Mouse (Mus musculus) left cerebral cortex, adult 9 months (tissue): ENCODE results near the gene Prkaca.
A peak's percentile ranks its signal among the peaks of the same experiment; 100 is the strongest.
"Not testable (repeated sequence)": the region's sequence is repeated elsewhere in the genome, so short reads cannot be mapped to it uniquely, and the experiment has no call there.

Experiments used
- DNase-seq, 2 experiments: peaks; one replicate each; pipeline ENCODE4 v3.0.0; 2022; ENCODE audit warnings: low spot score in 2 of 2

Prkaca gene

GRCm38 (mm10) chr8:83974521-83974920 is 1.7 kb downstream of the Prkaca start:
- no peak for DNase-seq

GRCm38 (mm10) chr8:83976101-83976630 is 3.4 kb downstream of the Prkaca start:
- DNase-seq = no peak

- DNase-seq = no peak
Observed at GRCm38 (mm10) chr8:83976779-83977350, 4.1 kb downstream of the Prkaca start.

GRCm38 (mm10) chr8:83977646-83978045 is 4.9 kb downstream of the Prkaca start:
- DNase-seq = no peak

- DNase-seq = no peak
Observed at GRCm38 (mm10) chr8:83978200-83978599, 5.4 kb downstream of the Prkaca start.

GRCm38 (mm10) chr8:83980250-83980649 is 7.5 kb downstream of the Prkaca start:
- no peak for DNase-seq

GRCm38 (mm10) chr8:83980845-83981244 is 8.1 kb downstream of the Prkaca start:
- DNase-seq = no peak

GRCm38 (mm10) chr8:83981533-83981932 is 8.7 kb downstream of the Prkaca start:
- DNase-seq = no peak

GRCm38 (mm10) chr8:83982449-83982848 is 9.7 kb downstream of the Prkaca start:
- no peak for DNase-seq

- not testable (repeated sequence) for DNase-seq
Observed at GRCm38 (mm10) chr8:83983222-83983621, 10.4 kb downstream of the Prkaca start.

- no peak for DNase-seq
Observed at GRCm38 (mm10) chr8:83989243-83989642, 16.4 kb downstream of the Prkaca start.

GRCm38 (mm10) chr8:83990170-83990569 is 17.4 kb downstream of the Prkaca start:
- DNase-seq = no peak

- DNase-seq = no peak
Observed at GRCm38 (mm10) chr8:83992488-83992887, 19.7 kb downstream of the Prkaca start.

GRCm38 (mm10) chr8:83994030-83994429 is 21.2 kb downstream of the Prkaca start:
- no peak for DNase-seq

GRCm38 (mm10) chr8:83995973-83996372 is 23.2 kb downstream of the Prkaca start:
- no peak for DNase-seq

- DNase-seq = peak in 1 of 2 experiments; percentile 71
Observed at GRCm38 (mm10) chr8:83996567-83997505, 24.0 kb downstream of the Prkaca start.

- DNase-seq = no peak
Observed at GRCm38 (mm10) chr8:83997511-83998141, 24.8 kb downstream of the Prkaca start, which contains the start of gene Samd1. Gene Samd1, plus strand, starts transcription at chr8:83997672.

- DNase-seq = no peak
Observed at GRCm38 (mm10) chr8:83998231-83999056, 25.7 kb downstream of the Prkaca start.

- DNase-seq = no peak
Observed at GRCm38 (mm10) chr8:83999057-83999705, 26.4 kb downstream of the Prkaca start.

- no peak for DNase-seq
Observed at GRCm38 (mm10) chr8:83999825-84000224, 27.0 kb downstream of the Prkaca start.
